Mouse (Mus musculus) adrenal gland, postnatal 25 days (tissue): ENCODE measurements around the gene Apol8. TPM values are rescaled to one million over a fixed set of nuclear protein-coding genes. Genes with fewer than 3 reads are reported as not detected.
A peak's percentile ranks its signal among the peaks of the same experiment; 100 is the strongest.

Source experiments
- DNase-seq: peaks from one replicate; pipeline ENCODE4 v3.0.0; 2021; ENCODE audit warnings: mixed read lengths
- long read RNA-seq: library from polyadenylated mRNA; stranded (forward); transcript quantifications from one replicate; pipeline ENCODE4 v2.0.0, GENCODE M21; 2021
- total RNA-seq: library from RNA; stranded (reverse); gene quantifications from 2 replicates; pipeline ENCODE4 v1.2.3, GENCODE M21; 2021

Gene Apol8
- not detected in 2 replicates for total RNA-seq
- long read RNA-seq = 0 reads

DNA sequence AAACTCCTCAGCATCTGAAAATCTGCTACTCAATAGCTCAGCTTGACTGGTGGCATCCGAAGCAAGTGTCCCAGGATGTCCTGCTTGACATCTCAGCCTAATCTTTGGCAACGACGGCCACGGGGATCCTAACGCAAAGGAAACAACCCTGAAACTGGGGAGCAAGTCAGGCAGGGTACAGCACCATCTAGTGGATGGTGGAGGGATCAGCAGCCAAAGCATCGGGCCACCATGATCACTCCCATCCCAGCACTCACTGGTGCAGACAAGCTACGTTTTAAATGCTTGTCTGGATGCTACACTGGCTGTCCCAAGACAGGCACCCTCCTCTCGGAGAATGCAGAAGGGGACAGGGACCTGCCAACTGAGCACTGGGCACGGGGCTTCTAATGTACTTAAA, at the start of gene Apol8:
Gene Apol8 (minus strand): TSS at position 156 of the 400 bp plus-strand sequence.
- DNase-seq = peak; percentile 56

DNA sequence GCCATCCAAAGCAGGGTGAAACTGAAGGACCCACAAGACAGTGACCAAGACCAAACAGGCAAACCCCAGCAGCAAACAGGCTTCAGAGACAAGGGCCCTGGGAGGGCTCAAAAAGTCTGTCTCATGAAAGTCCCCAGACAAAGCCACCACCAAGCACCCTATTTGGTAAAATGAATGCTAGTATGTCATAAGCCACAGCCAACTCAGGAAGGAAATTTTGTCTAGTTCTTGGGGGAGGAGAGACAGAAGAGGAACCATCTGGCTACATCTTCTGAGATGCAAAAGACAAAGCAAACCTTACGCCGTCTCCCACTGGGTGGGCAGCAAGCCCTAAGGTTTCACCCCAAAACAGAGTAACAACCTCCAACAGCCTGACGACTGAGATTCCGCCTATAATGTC, 48.9 kb upstream of the Apol8 start:
- DNase-seq = no peak

DNA sequence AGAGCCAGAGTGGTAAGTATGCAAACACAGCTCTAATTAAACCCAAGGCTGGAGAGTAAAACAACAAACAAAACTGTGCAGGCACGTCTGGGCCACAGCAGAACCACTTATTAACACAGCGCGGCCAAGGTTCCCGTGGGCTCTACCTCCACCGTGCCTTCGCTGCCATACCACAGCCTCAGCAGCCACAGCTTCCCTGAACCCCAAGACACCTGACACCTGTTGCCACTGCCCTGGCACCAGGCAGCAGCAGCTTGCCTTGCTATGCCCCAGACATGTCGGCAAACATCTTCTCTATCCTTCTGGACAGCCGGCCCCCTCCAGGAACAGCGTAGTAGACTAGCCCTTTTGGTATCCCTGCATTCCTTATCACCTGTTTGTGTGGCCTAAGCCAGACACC, 48.1 kb upstream of the Apol8 start:
- no peak for DNase-seq

DNA sequence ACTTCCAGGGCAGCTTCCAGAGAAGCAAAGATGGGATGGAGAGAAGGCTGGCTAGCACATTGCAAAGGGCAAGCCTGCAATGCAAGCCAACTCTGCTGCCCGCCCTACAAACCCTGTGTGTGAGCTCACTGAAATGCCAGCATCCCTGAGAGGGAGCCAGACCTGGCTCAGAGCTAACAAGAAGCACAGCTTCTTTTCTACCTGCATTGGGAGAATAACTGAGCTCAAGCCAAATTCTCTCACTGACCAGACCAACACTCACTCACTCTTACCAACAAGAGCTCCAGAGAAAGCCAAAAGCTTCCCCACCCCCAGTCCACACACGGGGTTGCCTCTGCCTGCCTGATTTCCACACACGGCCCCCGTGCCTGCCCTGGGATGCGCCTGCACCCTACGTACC, 47.7 kb upstream of the Apol8 start:
- DNase-seq = no peak

DNA sequence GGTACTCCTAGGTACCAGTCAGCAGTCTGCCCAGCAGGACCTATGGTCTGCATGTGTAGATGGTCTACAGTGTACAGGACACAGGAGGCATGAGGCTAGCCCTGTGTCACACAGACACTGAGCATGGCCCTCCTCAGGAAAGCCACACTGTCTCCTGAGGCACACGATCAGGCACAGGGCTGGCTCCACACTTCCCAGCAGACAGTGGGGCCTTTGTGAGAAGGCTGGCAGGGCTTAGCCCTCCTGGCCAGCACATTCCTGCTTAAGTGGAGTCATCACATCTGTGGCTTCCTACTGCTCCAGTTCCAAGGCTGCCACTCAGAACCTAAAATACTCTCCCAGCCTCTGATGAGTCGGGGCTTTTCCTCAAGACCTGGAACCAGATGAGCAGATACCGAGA, 46.9 kb upstream of the Apol8 start:
- DNase-seq = no peak

DNA sequence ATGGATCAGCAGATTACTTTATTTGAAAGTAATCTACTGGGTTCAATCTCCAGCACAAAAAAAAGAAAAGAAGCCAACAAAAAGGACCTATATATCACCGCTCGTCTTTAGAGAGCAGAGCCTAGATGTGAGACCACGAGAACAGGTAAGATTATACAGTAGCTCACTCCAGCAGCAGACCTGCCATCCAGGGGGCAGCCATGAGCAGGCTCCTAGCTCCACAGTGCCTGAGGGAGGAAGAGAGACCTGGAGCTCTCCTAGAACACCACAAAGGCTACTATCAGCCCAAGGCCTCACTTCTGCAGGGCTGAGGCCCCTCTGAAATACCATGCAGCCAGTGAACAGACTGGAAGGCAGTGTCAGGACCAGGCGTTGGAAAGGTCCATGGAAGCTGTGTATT, 46.2 kb upstream of the Apol8 start:
- no peak for DNase-seq

DNA sequence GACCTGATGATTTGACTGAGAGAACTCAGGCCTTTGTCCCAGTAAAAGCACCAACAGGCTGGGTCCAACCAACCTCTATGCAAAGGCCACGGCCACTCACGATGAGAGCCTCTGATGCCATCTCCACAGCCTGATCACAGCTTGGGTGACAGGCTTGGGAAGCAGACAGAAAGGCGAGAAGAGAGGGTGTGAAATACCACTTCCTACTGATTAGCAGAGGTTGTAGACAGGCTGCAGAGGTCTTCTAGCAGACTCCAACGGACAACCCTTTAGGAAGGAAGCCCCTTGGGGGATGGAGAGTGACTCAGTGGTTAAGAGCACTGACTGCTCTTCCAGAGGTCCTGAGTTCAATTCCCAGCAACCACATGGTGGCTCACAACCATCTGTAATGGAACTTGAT, 44.4 kb upstream of the Apol8 start:
- DNase-seq = no peak

DNA sequence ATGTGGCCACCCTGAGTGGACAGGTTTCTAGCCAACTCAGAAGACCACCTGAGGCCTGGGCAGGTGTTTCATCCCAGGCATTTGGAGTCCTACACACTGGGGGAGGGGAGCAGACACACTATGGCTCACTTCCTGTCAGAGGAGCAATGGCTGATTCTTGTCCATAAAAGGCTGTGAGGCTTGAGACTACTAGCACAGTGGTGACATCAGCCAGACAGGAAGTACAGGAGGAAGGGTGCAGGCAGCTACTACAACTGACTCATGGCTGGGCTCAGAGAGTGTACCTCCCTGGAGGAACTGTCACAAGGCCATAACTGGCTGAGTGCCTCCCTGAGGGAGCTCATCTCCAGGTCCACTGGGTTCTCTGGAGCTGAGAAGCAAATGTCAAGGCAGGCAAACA, 43.7 kb upstream of the Apol8 start:
- peak; percentile 67 for DNase-seq

DNA sequence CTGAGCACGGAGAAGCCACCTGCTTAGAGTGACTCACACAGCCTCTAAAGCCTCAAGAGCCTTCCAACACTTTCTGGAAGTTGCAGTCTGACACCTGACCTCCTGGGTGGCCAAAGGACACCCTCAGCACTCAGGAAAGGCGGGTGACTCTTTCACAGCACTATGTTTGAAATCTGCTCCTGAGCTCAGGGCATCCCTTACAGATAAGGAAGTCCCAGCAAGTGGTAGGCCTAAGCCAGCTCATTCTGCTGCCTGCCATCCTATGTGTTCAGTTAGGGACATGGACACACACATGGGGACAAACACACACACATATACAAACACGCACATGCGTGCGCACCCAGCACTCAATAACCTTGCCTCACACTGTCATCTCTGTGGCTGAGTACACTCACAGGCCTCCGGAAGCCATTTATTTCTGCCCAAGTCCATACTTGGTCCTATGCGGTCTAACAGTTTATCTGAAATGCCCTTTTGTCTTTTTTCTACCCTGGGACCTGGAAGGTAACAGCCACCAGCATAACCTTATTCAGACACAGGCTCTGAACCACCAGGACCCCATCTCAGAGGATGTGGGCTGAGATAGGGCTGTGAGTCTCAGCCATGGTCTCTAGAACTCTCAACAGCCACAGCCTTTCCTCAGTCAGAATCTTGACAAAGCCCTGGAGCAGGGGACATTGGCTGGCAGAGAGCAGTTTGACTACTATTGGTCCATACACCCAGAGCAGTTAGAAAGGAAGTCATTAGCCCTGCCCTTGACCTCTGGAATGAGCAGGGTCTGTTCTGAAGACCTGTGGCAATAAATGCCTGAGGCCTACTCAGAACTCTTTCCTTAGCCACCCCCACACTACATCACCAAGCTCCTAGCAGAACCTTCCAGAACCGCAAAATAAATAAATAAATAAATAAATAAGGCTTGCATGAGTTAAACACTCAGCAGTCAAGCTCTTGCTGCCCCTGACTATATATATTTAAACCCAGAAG, 43.0 kb upstream of the Apol8 start:
- no peak for DNase-seq

DNA sequence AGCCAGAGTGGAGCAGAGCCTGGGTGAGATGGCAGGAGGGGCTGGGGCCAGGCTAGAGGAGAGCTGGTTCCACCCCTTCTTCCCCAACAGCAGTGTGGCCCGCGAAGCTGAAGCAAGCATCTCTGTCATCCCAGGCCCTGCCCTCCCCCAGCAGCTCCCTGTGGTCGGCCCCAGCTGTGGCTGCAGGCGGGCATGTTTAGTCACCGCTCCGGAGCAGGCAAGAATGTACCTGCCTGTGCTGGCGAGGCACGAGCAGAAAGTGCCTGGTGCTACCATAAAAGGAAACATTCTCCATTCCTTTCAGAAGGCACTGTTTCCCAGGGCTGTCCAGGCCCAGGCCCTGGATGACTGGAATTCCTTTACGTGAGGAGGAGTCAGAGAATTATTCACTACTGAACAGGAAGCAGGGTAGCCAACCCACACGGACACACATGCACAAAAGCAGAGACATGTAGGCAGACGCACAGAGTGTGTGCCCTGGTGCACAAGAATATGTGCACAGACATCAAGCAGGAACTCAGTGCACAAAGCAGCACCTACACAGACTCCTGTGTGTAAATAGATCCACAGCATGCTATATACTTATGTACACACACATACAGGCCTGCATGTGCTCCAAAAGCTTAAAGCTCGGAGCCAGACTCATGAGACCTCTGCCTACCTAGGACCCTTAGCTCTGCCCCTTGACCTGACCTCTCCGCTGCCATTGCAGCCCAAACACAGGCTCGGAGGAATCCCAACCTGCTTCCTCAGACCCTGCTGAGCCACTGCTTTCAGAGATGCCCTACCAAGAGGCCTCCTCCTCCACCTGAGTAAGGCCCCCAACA, 42.1 kb upstream of the Apol8 start:
- DNase-seq = peak; percentile 53

DNA sequence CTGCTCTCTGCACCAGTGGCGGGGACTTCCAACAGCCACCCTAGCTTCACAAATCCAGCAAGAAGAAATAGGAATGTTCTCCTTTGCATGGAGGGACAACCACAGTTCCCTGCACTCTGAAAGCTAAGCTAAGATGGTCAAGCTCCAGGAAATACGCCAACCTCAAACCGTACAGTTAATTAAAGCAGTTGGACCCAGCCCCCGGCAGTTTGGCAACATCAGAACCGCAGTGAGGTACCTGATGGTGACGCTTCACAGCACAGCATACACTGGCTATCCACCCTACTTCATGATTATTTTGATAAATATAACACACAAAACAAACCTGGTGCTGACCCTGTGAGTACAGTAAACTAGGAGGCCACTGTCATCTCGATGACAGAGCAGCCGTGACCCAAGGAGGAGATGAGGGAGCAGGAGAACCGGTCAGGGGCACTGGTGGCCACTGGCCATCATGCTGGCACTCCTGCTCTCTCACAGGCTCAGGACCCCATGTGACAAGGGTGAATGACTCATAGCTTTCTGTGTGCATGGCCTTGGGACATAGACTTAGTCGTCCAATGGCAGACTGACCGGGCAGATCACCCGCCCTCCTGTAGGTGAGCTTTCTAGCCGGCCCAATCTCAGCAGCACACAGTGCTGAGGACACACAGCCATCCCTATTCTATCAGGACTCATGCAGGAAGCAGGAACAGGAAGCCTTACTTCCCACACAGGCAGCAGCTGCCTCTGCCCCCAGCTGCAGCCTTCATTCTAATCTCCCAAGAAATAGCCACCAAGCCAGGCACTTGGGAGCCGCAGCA, 41.0 kb upstream of the Apol8 start:
- DNase-seq = peak; percentile 73

DNA sequence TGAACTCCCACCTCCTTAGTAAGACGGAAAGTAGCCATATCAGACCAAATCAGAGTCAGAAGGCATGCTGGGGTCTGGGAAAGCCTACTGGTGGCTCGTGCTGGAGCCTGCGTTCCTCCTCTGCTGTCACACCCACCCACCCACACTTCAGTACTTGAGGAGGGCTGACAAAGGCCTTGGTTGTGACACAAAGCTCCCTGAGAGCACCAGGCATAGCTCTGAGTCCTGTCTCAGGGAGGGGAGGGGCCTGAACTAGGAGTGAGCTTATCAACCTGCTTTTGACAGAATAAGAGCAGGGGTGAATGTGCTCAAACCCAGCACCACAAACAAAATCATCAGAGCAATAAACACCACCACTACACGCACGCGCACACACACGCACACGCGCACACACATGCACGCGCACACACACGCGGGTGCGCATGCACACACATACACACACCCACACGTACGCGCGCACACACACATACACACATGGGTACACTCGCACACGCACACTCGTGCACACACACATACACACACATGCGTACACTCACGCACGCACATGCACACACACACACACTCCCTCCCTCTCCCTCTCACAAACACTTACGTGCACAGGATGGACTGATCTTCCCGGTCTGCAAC, 39.7 kb upstream of the Apol8 start:
- DNase-seq = no peak

DNA sequence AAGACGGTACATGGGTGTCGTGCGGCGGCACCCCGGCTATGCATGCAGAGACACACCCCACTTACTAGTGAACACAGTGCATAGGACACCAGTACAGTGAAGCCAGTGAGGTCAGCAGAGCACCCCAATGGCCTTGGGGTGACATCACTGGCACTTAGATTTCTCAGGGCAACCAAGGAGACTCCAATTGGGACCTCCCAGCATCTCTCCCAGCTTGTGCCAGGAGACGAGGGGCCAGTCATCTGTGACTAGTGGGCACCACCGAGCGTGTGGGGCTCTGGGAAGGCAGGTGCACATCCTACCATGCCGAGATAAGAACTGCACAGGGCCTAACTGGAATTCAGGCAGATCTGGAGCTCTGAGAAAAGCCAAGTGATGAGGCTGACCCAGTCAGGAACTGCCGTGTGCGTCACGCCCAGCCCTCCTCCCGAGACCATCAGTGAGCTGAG, 38.1 kb upstream of the Apol8 start:
- DNase-seq = no peak

DNA sequence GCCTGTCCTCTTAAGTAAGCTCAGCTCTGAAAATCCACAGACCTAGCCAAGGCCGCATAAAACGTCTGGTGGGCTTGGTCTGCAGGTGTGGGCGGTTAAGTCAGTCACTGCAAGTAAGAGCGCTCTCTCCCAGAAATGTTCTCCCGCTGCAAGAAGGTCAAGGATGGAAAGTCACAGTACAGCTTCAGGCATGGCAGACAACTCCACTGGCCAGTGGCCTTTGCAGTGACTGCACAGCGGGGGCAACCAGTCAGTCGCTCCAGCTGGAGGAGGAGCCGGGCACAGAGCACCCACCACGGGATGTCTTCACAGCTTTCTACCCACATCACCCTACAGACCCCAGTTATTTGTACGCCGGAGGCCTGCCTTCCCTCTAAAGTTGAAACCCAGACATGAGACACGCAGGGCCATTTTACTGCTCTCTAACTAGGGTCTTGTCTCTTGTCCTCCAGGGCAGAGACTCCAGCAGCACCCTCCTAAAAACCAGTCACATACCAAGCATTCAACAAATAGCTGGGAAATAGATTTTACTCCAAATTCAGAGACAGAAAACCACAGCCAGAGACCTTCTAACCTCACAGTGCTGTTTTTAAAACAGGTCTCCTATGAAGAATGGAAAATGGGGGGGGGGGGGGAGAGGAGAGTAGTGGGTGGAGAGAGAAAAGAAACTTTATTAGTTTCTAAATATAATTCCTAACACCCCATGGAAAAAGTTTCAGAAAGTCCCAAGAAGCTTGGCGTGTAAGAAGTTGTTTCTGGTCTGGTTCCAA, 37.5 kb upstream of the Apol8 start:
- DNase-seq = no peak

DNA sequence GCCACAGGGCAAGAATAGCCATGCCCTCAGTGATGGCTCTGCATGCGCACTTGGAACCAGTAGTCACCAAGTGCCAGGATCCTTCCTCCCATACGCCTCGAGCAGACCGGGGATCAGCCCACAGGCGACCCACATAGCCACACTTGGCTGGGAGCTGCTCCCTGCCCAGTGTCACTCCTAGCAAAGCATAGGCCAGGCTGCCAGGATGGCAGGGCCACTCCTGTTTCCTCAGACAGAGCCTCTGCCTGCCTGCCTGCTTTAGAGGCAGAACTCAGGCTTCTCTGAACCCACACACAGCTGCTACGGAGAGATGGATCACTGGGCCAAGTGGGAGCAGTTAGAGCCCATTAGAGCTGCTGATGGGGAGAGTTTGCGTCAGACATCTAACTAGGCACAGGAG, 36.8 kb upstream of the Apol8 start:
- DNase-seq = no peak

DNA sequence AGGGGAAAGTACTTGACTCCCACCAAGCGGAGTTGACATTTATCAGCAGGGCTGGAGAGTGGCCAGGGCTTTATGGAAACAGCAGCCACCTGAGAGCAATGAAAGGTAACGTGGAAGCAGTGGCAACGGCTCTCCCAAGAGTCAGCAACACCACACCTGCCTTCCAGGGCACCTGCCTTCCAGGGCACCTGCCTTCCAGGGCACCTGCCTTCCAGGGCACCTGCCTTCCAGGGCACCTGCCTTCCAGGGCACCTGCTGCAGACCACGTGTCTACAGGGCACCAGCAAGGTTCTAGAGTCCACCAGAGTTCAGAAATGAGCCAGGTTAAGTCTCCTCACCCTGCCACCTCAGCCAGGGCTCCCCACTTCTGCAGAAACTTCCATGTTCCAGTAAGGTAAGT, 36.3 kb upstream of the Apol8 start:
- DNase-seq = no peak

DNA sequence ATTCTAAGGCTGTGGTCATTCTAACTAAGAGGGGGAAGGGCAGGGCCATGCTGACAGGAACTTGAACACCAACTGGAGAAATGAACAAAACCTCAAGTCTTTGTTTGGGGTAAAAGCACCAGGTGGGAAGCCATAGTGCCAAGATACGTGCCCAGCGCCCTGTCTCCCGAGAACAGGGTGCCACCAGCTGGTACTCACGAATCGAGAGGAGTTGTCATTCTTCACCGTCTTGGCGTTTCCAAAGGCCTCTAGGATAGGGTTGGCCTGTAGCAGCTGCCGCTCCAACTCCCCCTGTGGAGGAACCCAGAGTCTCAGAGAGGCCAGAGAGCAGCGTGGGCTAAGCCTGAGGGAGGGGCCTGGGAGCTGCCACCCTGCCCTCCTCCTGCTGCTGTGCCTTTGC, 35.3 kb upstream of the Apol8 start:
- no peak for DNase-seq

DNA sequence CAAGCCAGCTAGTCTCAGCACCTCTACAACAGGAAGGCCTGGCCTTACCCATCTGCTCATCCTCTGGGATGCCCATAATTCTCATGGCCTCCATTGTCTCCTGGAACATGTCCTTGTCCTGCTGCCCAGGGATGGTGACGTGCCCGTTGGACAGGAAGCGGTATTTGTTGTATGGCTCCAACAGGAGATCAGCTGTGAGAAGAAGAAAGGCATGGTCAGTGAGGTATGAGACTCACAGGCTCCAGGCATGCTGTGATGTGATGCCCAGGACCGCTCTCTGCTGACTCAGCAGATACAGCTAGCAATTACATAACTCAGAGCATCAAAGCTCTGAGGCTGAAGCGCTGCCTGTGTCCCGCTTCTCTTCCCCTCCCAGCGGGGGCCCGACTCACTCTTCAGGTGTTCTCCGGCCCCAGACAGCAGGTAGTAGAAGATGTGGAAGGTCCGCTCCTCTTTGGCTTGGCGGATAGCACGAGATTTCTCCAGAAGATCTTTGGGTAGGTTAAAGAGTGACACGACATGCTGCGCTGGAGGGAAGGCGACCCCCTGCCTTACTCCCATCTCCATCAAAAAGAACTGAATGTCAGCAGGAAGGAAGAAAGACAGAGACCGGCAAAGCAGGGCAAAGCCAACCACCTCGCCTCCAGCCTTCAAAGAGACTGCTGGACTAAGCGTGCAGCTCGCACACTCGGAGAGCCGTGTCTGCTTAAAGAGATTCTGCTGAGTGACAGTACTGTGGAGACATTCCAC, 34.0 kb upstream of the Apol8 start:
- DNase-seq = no peak

DNA sequence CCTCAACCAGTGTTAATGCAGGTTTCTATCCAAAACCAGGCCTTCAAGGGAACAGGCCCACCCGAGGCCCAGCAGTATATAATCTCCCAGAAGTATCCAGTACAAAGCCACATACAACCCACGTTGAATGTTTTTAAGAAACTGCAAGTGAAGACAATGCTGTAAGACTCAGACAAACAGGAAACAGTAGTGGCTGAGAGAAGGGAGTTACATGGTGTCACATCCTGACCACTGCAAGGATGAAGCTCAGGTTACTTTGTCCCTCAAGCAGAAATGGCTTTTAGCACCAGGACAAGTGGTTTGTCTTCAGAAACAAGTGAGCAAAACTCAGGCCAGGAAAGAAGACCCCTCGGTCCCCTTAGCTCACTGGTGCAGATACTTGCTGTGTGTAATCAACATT, 32.4 kb upstream of the Apol8 start:
- no peak for DNase-seq

DNA sequence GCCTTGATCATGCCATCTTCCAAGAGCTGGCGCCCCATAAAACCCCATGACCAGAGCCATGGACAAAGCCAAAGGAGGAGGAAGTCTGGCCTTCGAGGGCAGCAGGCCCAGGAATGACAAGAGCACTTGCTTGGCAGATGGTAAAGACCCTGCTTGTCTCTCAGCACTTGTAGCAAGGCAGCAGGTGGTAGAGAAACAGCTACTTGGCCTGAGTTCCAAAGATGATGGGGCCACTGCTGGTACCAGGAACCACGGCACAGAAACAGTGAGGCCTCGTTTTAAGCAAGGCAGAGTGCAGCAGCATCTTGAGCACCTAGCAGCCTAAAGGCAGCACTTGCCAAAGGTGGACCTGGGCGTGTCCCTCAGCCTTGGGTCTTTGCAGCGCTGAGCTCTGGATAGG, 31.6 kb upstream of the Apol8 start:
- no peak for DNase-seq
